ENCODE assay signal across 11 mouse cellular contexts in the genomic region with DNA sequence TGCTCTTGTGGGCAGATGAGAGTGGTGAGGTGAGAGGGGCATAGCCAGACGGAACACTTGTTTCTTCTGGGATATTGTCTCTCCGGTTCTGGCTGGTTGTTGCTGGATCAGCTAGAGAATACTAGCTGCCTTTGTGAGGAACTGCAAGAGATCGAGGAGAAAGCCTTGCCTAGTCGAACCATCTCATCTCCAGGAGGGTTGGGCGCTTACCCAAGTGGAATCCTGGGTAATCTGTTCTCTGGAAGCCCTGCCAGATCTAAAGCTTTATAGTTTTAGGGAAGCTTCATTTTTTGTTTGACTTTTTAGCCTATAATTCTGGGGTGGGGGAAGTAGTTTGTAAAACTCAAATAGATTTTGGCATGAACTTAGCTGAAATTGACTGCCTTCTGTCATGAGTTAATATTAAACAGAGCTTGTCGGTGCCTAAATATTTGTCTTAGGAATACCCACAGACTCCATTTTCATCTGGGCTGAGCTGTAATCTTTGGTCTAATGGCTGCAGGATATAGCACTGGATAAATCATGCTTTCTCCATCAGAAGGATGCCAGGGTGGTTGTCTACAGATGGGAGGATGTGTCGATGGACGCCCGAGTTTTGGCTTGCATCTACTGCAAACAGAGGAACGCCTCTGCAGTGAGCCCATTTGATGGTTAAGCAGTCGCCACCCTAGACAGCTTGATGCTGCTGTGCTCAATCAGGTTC.
"Had no signal": no experiment of that assay in that cellular context is flagged by ENCODE, and none has a peak within 500 bp of the region (broad histone marks: within the 10 kb centered on the region; RNA-seq: fewer than 3 reads in every experiment).

No protein-coding gene starts in this region.

- H3K4me1 ChIP-seq: limb, embryonic 15.5 days; midbrain, embryonic 10.5 days; neural tube, embryonic 12.5 days had no signal

- H3K4me3 ChIP-seq: kidney, embryonic 15.5 days; limb, embryonic 15.5 days; midbrain, embryonic 10.5 days; neural tube, embryonic 12.5 days had no signal

- H3K9ac ChIP-seq: kidney, embryonic 15.5 days; limb, embryonic 15.5 days; liver, embryonic 14.5 days; neural tube, embryonic 12.5 days had no signal

- DNase-seq: kidney, adult 2 months; kidney, postnatal 14 days; left cerebral cortex, postnatal 4 days; lung, adult 2 months; midbrain, embryonic 14.5 days; thymus, postnatal 36 days had no signal

- H3K36me3 ChIP-seq: kidney, embryonic 15.5 days; limb, embryonic 15.5 days; midbrain, embryonic 10.5 days; neural tube, embryonic 12.5 days had no signal

- H3K27ac ChIP-seq: kidney, embryonic 15.5 days; limb, embryonic 15.5 days; liver, embryonic 14.5 days; midbrain, embryonic 10.5 days; neural tube, embryonic 12.5 days had no signal

- H3K27me3 ChIP-seq: kidney, embryonic 15.5 days; limb, embryonic 15.5 days; neural tube, embryonic 12.5 days had no signal

- H3K9me3 ChIP-seq: kidney, embryonic 15.5 days; limb, embryonic 15.5 days; midbrain, embryonic 10.5 days; neural tube, embryonic 12.5 days had no signal

- H3K4me2 ChIP-seq: kidney, embryonic 15.5 days; limb, embryonic 15.5 days; neural tube, embryonic 12.5 days had no signal
